Mouse (Mus musculus): Measurements from ENCODE around the gene Acadl.
A peak's percentile ranks its signal among the peaks of the same experiment; 100 is the strongest.

DNA sequence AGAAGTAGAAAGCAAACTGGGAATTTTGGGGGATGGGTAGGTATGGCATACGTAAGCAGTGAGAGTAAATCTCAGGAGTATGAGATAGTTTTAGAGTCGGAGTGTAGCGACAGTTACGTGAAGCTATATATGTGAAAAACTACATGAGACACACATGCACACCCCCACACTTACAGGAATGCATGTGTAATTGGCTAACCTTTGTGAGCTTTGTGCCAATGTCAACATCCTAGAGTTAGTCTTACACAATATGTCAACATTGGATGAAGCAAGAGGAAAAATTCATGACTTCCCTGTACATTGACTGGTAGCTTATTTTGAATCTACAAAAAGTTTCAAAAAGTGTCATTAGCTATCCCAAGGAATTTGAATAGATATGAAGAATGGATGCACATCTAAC is 37.9 kb upstream of the Acadl start:
- TF ChIP-seq CTCF (IDR thresholded peaks at IDR 0.05), result no peak
- peak; percentile 99 for TF ChIP-seq EP300 (IDR thresholded peaks at IDR 0.05)

Measured in lung, postnatal 0 days (tissue).